Mouse (Mus musculus): ENCODE measurements around the gene Larp7.

Larp7 gene

GRCm38 (mm10) chr3:127552973-127553719 lies at the start of gene Larp7, which contains the start of gene Zgrf1:
TSS of gene Larp7 (minus strand) at chr3:127553349.
TSS of gene Zgrf1 (plus strand) at chr3:127553489.
- peak; percentile 99 for DNase-seq (ENCODE audit: low spot score)

- no peak for DNase-seq (ENCODE audit: low spot score)
Observed at GRCm38 (mm10) chr3:127597136-127597535, 44.0 kb upstream of the Larp7 start.

- peak; percentile 24 for DNase-seq (ENCODE audit: low spot score)
Observed at GRCm38 (mm10) chr3:127572557-127572956, 19.4 kb upstream of the Larp7 start.

- no peak for DNase-seq (ENCODE audit: low spot score)
Observed at GRCm38 (mm10) chr3:127565129-127565528, 12.0 kb upstream of the Larp7 start.

- no peak for DNase-seq (ENCODE audit: low spot score)
Observed at GRCm38 (mm10) chr3:127562974-127563373, 9.8 kb upstream of the Larp7 start.

GRCm38 (mm10) chr3:127558201-127558600 lies 5.1 kb upstream of the Larp7 start:
- DNase-seq (ENCODE audit: low spot score) = no peak

GRCm38 (mm10) chr3:127554723-127555122 lies 1.6 kb upstream of the Larp7 start:
- no peak for DNase-seq (ENCODE audit: low spot score)

GRCm38 (mm10) chr3:127553720-127554043 lies 533 bp upstream of the Larp7 start:
- no peak for DNase-seq (ENCODE audit: low spot score)

GRCm38 (mm10) chr3:127552434-127552972 lies 646 bp downstream of the Larp7 start:
- DNase-seq (ENCODE audit: low spot score) = peak; percentile 3

GRCm38 (mm10) chr3:127547882-127548281 lies 5.3 kb downstream of the Larp7 start:
- peak; percentile 7 for DNase-seq (ENCODE audit: low spot score)

GRCm38 (mm10) chr3:127544610-127545121 lies 8.5 kb downstream of the Larp7 start:
- DNase-seq (ENCODE audit: low spot score) = no peak

- DNase-seq (ENCODE audit: low spot score) = no peak
Observed at GRCm38 (mm10) chr3:127543976-127544375, 9.2 kb downstream of the Larp7 start.

GRCm38 (mm10) chr3:127539193-127539592 lies 14.0 kb downstream of the Larp7 start:
- DNase-seq (ENCODE audit: low spot score) = no peak

- DNase-seq (ENCODE audit: low spot score) = no peak
Observed at GRCm38 (mm10) chr3:127530293-127530692, 22.9 kb downstream of the Larp7 start.

GRCm38 (mm10) chr3:127529824-127530223 lies 23.3 kb downstream of the Larp7 start:
- DNase-seq (ENCODE audit: low spot score) = no peak

GRCm38 (mm10) chr3:127529210-127529609 lies 23.9 kb downstream of the Larp7 start:
- no peak for DNase-seq (ENCODE audit: low spot score)

- no peak for DNase-seq (ENCODE audit: low spot score)
Observed at GRCm38 (mm10) chr3:127527465-127528034, 25.6 kb downstream of the Larp7 start.

- DNase-seq (ENCODE audit: low spot score) = no peak
Observed at GRCm38 (mm10) chr3:127525188-127525819, 27.8 kb downstream of the Larp7 start.

GRCm38 (mm10) chr3:127521156-127521555 lies 32.0 kb downstream of the Larp7 start:
- DNase-seq (ENCODE audit: low spot score) = no peak

- no peak for DNase-seq (ENCODE audit: low spot score)
Observed at GRCm38 (mm10) chr3:127520300-127520699, 32.8 kb downstream of the Larp7 start.

- DNase-seq (ENCODE audit: low spot score) = no peak
Observed at GRCm38 (mm10) chr3:127515251-127515650, 37.9 kb downstream of the Larp7 start.

- DNase-seq (ENCODE audit: low spot score) = no peak
Observed at GRCm38 (mm10) chr3:127513699-127514098, 39.5 kb downstream of the Larp7 start.

Data from urinary bladder, postnatal 14 days (tissue).